Mouse (Mus musculus) forebrain, embryonic 14.5 days (tissue): Measurements from ENCODE around the gene Dgki. TPM values are rescaled to one million over a fixed set of nuclear protein-coding genes. Genes with fewer than 3 reads are reported as not detected.
A peak's percentile ranks its signal among the peaks of the same experiment; 100 is the strongest.

Source experiments
- ATAC-seq: fragments of 200-750 bp; cut with Nextera tagmentation; 2 replicates; pipeline ENCODE4 v1.8.0; 2017; ENCODE audit warnings: mild to moderate bottlenecking, moderate library complexity
- DNase-seq: peaks from one replicate; pipeline ENCODE4 v3.0.0-alpha.2; 2015; ENCODE audit warnings: low spot score
- H3K27ac ChIP-seq: fragments of 300-500 bp; sonication (generic); 2 replicates; pipeline ENCODE4 v1.5.1; 2014; ENCODE audit warnings: low read depth, mild to moderate bottlenecking, control low read depth, low read length, moderate library complexity
- H3K27me3 ChIP-seq: fragments of 300-500 bp; sonication (generic); replicated peaks from 2 replicates; pipeline ENCODE4 v1.6.1; 2014; ENCODE audit warnings: low read length, control low read depth, mixed read lengths; ENCODE audit not compliant: control insufficient read depth, insufficient read depth
- H3K36me3 ChIP-seq: fragments of 300-500 bp; sonication (generic); 2 replicates; pipeline ENCODE4 v1.6.1; 2014; ENCODE audit warnings: low read length, control low read depth; ENCODE audit not compliant: control insufficient read depth, insufficient read depth
- H3K4me1 ChIP-seq: fragments of 300-500 bp; sonication (generic); 2 replicates; pipeline ENCODE4 v1.6.1; 2014; ENCODE audit warnings: antibody characterized with exemption, low read length, control low read depth; ENCODE audit not compliant: control insufficient read depth, insufficient read depth
- H3K4me2 ChIP-seq: fragments of 300-500 bp; sonication (generic); 2 replicates; pipeline ENCODE4 v1.6.1; 2014; ENCODE audit warnings: mild to moderate bottlenecking, control low read depth, low read length
- H3K4me3 ChIP-seq: fragments of 300-500 bp; sonication (generic); 2 replicates; pipeline ENCODE4 v1.5.1; 2014; ENCODE audit warnings: low read depth, low read length, control low read depth
- H3K9ac ChIP-seq: fragments of 300-500 bp; sonication (generic); 2 replicates; pipeline ENCODE4 v1.6.1; 2014; ENCODE audit warnings: mild to moderate bottlenecking, low read length, control low read depth, moderate library complexity
- H3K9me3 ChIP-seq: fragments of 300-500 bp; sonication (generic); replicated peaks from 2 replicates; pipeline ENCODE4 v1.6.1; 2016; ENCODE audit warnings: low read length, control low read depth, mixed read lengths; ENCODE audit not compliant: control insufficient read depth
- WGBS: fragments of 180-500 bp; shearing (Covaris S2); extraction: QIAGEN DNeasy Blood & Tissue Kit; methylation state at CpG from one replicate; pipeline ENCODE4 v1.1.7; 2014; 5-methylcytosine and 5-hydroxymethylcytosine counted together
- polyA plus RNA-seq: library from polyadenylated mRNA; unstranded; fragments of >200 nt; fragmentation: Nextera tagmentation; extraction: Ambion mirVana; gene quantifications from 2 replicates; pipeline ENCODE4 v1.2.1, GENCODE M21; 2014

Dgki gene
- polyA plus RNA-seq, 1 experiment from 2014 or later = 3.8 TPM

DNA sequence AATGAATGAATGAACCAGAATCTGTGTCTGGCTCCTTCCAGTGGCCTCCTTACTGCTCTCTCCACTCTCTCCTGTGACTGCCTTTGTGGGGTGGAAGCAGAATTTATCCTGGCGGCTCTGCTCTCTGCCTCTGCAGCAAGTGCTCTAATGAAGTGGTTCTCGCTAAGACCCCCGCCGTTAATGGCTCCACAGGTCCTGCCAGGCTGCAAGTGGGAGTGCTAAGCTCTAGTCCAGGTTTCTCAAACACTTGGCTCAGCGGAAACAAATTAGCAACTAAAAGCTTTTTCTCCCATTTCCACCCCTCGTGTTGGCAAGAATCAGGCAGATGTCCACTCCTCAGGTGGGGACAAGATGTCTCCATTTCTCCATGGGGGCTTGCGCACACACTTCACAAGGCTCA is 28.7 kb upstream of the Dgki start:
- DNase-seq = peak; percentile 49
- ATAC-seq = peak; percentile 11; the same call in 1 of the 2 replicates
- Histone ChIP-seq H3K36me3 (no peaks in the 10 kb centered on the region), H3K27ac (no peak overlapping the region), H3K9me3 (no peaks in the 10 kb centered on the region), H3K27me3 (no peaks in the 10 kb centered on the region), H3K4me1 (peaks cover 29% of the 10 kb centered on the region), H3K4me3 (no peak overlapping the region), H3K4me2 (no peak overlapping the region), H3K9ac (no peak overlapping the region)
- 24% methylated on average over 7 of the region's 7 CpGs for WGBS

DNA sequence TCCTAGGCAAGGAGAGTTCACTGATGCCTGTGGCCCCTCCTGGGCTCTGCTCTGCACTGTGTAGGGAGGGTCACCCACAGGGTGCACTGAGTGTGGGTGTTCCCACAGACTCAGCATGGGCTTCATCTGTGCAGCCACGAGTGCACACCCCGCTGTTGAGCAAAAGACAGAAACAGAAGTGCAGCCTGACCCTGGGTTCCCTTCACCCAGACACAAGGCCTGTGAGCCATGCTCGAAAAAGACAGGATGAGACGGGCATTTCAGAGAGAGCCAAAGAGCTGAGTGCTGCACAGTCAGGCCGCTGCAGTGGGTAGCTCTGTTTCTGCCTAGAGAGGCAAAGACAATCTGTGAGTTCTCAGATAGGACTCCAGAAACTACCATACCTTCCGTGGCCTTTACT is 27.5 kb upstream of the Dgki start:
- no peak for ATAC-seq
- Histone ChIP-seq H3K9ac (no peak overlapping the region), H3K27ac (no peak overlapping the region), H3K4me1 (peaks cover 29% of the 10 kb centered on the region), H3K4me3 (no peak overlapping the region), H3K9me3 (no peaks in the 10 kb centered on the region), H3K36me3 (no peaks in the 10 kb centered on the region), H3K4me2 (no peak overlapping the region), H3K27me3 (no peaks in the 10 kb centered on the region)
- DNase-seq = no peak
- WGBS = 48% methylated on average over 6 of the region's 6 CpGs

DNA sequence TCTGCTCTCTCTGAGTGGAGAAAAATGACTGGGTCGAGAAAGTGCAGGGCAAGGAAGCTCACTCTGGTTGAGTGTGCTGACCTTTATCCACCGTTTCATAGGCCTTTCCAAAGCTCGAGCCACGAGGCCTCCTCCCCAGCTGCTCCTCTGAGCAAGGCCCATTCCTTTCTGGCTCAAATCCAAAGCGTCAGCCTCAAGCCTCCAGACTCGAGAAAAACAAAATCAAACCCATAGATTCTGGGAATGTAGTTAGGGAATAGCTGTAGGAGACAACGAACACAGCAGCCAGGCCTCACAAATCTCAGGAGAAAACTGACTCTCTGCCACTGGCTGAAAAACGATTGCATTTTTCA is 26.6 kb upstream of the Dgki start:
- H3K27me3 ChIP-seq = no peaks in the 10 kb centered on the region
- no peak overlapping the region for H3K4me2 ChIP-seq
- no peak overlapping the region for H3K9ac ChIP-seq
- 30% methylated on average over 8 of the region's 8 CpGs for whole genome bisulfite sequencing
- H3K27ac ChIP-seq = no peak overlapping the region
- H3K4me1 ChIP-seq = peaks cover 27% of the 10 kb centered on the region
- no peaks in the 10 kb centered on the region for H3K9me3 ChIP-seq
- no peak overlapping the region for H3K4me3 ChIP-seq
- no peak for ATAC-seq
- peak; percentile 79 for DNase-seq
- no peaks in the 10 kb centered on the region for H3K36me3 ChIP-seq

DNA sequence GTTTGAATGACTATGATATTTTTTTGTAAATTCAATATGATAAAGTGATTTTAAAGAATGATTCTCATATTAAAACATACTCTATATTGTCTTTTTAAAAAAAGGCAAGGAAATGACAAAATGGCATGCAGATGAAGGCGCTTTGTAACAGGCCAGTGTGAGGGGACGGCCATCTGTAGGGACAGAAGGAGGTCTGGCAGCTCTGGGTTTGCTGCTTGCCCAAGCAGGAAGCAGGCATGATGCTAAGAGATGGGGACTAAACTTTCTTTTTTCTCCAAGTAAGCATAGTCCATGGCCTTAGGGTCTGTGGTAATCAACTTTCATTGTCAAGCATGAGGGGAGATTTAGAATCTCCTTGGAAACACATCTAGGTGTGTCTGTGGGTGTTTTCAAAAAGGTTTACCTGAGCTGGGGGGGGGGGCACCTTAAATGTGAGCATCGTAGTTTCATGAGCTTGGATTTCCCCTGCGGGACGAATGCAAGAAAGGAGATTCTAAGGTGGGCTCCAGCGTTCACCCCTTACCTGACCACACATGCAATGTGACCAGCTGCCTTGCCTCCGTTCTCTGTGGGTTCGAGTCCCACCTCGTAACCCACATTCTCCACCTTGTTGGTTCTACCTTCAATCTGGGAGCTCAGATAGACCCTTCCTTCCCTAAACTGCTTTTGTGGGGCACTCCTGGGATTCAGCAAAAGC is 26.1 kb upstream of the Dgki start:
- Histone ChIP-seq H3K27ac (no peak overlapping the region), H3K4me1 (peaks cover 26% of the 10 kb centered on the region; the same call in 1 of the 2 replicates), H3K4me2 (no peak overlapping the region), H3K27me3 (no peaks in the 10 kb centered on the region), H3K4me3 (no peak overlapping the region), H3K9me3 (no peaks in the 10 kb centered on the region), H3K9ac (no peak overlapping the region), H3K36me3 (no peaks in the 10 kb centered on the region)
- ATAC-seq = no peak
- WGBS = 97% methylated on average over 9 of the region's 9 CpGs
- DNase-seq = no peak

DNA sequence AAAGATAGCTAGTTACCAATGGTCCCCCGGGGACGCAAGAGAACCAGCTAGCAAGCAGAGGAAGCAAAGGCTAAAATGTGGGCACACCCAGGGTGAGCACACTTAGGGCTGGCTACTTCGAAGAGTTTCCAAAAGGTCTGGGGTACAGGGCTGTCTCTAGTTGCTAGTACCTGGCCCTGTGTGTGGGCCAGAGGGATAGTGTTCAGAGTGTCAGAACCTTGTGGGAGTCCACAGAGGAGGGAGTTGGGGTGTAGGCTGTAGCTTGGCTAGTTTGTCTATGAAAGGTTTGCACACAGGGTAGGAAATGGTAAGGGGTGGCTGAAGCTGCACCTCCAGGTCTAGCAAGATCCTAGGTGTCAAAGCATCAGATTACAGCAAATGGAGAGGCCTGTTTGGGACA is 25.1 kb upstream of the Dgki start:
- H3K27me3 ChIP-seq = no peaks in the 10 kb centered on the region
- peaks cover 19% of the 10 kb centered on the region; the same call in 1 of the 2 replicates for H3K4me1 ChIP-seq
- H3K4me3 ChIP-seq = no peak overlapping the region
- H3K9ac ChIP-seq = no peak overlapping the region
- 92% methylated on average over 3 of the region's 3 CpGs for WGBS
- no peak for DNase-seq
- H3K36me3 ChIP-seq = no peaks in the 10 kb centered on the region
- no peak overlapping the region for H3K27ac ChIP-seq
- no peak overlapping the region for H3K4me2 ChIP-seq
- H3K9me3 ChIP-seq = no peaks in the 10 kb centered on the region
- no peak for ATAC-seq

DNA sequence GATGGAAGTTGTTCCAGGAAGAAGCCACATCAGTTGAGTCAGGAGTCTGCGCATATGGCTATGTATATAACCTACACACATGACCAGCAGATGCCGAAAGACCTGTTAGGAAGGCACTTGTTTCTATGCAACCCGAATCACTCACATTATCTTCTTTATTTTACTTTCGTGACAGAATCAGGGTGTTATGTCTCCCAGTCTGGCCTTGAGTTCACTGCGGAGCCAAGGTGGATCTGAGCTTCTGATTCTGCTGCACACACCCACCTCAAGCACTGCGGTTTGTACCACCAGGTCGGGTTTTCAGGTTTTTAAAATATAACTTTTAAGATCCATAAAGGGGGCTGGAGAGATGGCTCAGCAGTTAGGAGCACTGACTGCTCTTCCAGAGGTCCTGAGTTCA is 22.7 kb upstream of the Dgki start:
- H3K9ac ChIP-seq = no peak overlapping the region
- ATAC-seq (no peak), DNase-seq (no peak)
- 91% methylated on average over 7 of the region's 7 CpGs for WGBS
- no peak overlapping the region for H3K27ac ChIP-seq
- no peak overlapping the region for H3K4me3 ChIP-seq
- no peak overlapping the region for H3K4me2 ChIP-seq
- no peaks in the 10 kb centered on the region for H3K36me3 ChIP-seq
- no peaks in the 10 kb centered on the region for H3K9me3 ChIP-seq
- no peaks in the 10 kb centered on the region for H3K27me3 ChIP-seq
- H3K4me1 ChIP-seq = peaks cover 10% of the 10 kb centered on the region; the same call in 1 of the 2 replicates

DNA sequence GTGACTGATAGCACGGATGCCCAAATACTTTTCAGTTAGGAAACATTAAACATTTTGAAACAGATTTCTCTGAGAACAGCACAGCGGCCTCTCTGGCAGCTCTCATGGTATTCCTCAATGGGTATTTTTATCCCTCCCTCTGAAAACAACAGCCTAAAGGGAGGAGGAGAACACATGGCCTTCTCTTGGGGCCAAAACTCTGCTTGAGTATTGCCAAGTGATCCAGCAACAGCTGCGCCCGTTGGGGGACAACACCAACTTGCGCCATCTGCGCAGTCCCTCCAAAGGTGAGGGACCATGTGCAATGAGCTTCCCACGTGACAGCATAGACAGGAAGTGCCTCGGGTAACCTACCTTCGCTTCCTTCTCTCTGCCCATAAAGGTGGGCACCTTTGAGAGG is 22.1 kb upstream of the Dgki start:
- 89% methylated on average over 9 of the region's 9 CpGs for WGBS
- Histone ChIP-seq H3K27ac (no peak overlapping the region), H3K4me3 (no peak overlapping the region), H3K4me2 (no peak overlapping the region), H3K9ac (no peak overlapping the region), H3K27me3 (no peaks in the 10 kb centered on the region), H3K36me3 (no peaks in the 10 kb centered on the region), H3K4me1 (peaks cover 7% of the 10 kb centered on the region; the same call in 1 of the 2 replicates), H3K9me3 (no peaks in the 10 kb centered on the region)
- no peak for ATAC-seq
- no peak for DNase-seq

DNA sequence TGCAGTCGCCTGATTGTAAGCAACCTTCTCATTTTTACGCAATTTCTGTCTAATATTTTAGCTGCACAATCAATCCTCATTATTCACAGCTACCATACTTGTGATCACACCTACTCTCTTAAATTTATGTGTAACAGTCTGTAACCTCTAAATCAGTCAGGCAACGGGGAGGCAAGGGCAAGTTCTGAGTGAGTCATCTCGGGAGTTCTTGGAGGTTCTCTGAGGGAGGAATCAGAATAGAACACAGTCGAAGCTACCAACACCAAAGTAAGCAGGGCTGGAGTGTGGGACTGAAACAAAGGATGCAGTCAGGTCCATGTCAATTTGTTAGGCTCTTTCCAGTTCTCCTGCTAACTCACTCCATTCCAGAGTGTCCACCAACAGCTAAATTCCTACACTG is 17.9 kb upstream of the Dgki start:
- H3K4me1 ChIP-seq = no peaks in the 10 kb centered on the region
- WGBS = 83% methylated on average over 5 of the region's 5 CpGs
- no peaks in the 10 kb centered on the region for H3K27me3 ChIP-seq
- H3K36me3 ChIP-seq = no peaks in the 10 kb centered on the region
- H3K4me2 ChIP-seq = no peak overlapping the region
- no peaks in the 10 kb centered on the region for H3K9me3 ChIP-seq
- no peak overlapping the region for H3K4me3 ChIP-seq
- DNase-seq = no peak
- ATAC-seq = no peak
- no peak overlapping the region for H3K9ac ChIP-seq
- H3K27ac ChIP-seq = no peak overlapping the region

DNA sequence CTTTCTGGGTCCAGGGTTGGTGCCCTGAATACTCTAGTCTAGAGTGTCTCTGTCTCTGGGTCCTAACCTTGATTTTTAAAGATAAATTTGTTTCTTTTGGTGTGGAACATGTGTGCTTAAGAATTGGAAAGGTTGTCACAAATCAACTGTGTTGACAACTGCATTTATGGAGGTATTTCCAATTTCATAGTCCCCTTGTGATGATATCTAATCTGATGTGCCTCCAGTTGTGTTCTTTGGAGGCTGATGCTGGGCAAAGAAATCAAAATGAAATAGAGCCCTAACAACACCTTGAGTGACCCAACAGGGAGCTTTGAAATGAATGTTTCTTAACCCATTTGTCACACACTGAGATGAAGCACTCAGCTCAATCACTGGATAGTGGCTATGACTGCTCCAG is 15.5 kb upstream of the Dgki start:
- Histone ChIP-seq H3K4me2 (no peak overlapping the region), H3K27ac (no peak overlapping the region), H3K36me3 (no peaks in the 10 kb centered on the region), H3K4me1 (no peaks in the 10 kb centered on the region), H3K9me3 (no peaks in the 10 kb centered on the region), H3K9ac (no peak overlapping the region), H3K27me3 (no peaks in the 10 kb centered on the region), H3K4me3 (no peak overlapping the region)
- ATAC-seq (no peak), DNase-seq (no peak)
